13 mouse cellular contexts compared by ENCODE assay signal in the genomic region with DNA sequence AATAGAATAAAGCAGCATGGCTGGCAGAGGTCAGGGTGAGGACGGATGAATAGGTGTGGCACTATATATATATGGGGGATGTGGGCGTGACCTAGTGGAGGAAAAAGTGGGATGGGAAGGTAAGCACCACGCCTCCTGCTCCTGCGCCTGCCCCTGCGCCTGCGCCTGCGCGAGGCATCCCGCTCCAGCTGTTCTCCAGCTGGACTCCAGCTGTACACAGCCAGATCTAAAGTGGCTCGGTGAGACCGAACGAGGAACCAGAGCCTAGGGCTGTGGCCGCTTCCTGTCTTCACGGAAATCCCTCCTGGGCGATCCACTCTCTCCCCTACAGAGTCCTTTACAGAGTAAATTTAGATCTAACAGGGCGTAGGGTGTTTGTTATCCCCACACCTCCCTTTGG.
DNase-seq lines count a peak whose midpoint lies in the region; ATAC-seq and TF ChIP-seq lines count a peak whose summit lies in the region.
"Had no signal": no experiment of that assay in that cellular context is flagged by ENCODE, and none has a peak within 500 bp of the region (broad histone marks: within the 10 kb centered on the region; RNA-seq: fewer than 3 reads in every experiment).

No protein-coding gene starts in this region.

- no peaks in the 10 kb centered on the region for H3K79me2 ChIP-seq in heart, adult 2 months (replicated peaks; ENCODE audit: control insufficient read depth, insufficient read depth, low read length)

- peak; percentile 75; the same call in 1 of the 2 replicates for TF ChIP-seq EP300 in heart, adult 2 months (IDR thresholded peaks at IDR 0.05; ENCODE audit: insufficient read depth, low read depth, low read length)

- intact Hi-C loops in heart, adult 2 months (cut with DNase I) = no loop called here

- no peak for DNase-seq in liver, embryonic 11.5 days (ENCODE audit: low spot score)
- DNase-seq in liver = no peak
- DNase-seq in heart, adult 2 months = peak; percentile 40 to 58
- DNase-seq in gastrocnemius, postnatal 25 days = no peak
- no peak for DNase-seq in left cerebral cortex, adult 18-20 months (ENCODE audit: low spot score in 2 of 2)
- no peak for DNase-seq in spleen, postnatal 10 days (ENCODE audit: low spot score in 2 of 2)
- DNase-seq: kidney, adult 2 months had no signal

- no peaks in the 10 kb centered on the region for H3K9me3 ChIP-seq in liver, embryonic 11.5 days (ENCODE audit: control insufficient read depth, low read length)
- H3K9me3 ChIP-seq in intestine, postnatal 0 days (ENCODE audit: control insufficient read depth) = no peaks in the 10 kb centered on the region
- H3K9me3 ChIP-seq in stomach, embryonic 14.5 days (ENCODE audit: control insufficient read depth, low read depth, low read length) = no peaks in the 10 kb centered on the region
- H3K9me3 ChIP-seq: forebrain, embryonic 15.5 days; liver, embryonic 15.5 days; neural tube, embryonic 12.5 days had no signal

- no peak for TF ChIP-seq CTCF in heart, adult 2 months (IDR thresholded peaks at IDR 0.05)
- no peak for TF ChIP-seq CTCF in intestine, postnatal 0 days (IDR thresholded peaks at IDR 0.05; ENCODE audit: low read depth)

- ATAC-seq in liver, embryonic 11.5 days (replicated peaks; ENCODE audit: low FRiP score) = no peak
- ATAC-seq in intestine, postnatal 0 days = peak; percentile 47
- ATAC-seq in stomach, embryonic 14.5 days (ENCODE audit: insufficient number of reproducible peaks, insufficient read depth, low FRiP score, low read depth) = peak; percentile 78; the same call in 1 of the 2 replicates
- ATAC-seq: forebrain, embryonic 15.5 days; Patski had no signal

- no peaks in the 10 kb centered on the region for H3K4me1 ChIP-seq in liver, embryonic 11.5 days (replicated peaks; ENCODE audit: control insufficient read depth, insufficient read depth, low read length)
- H3K4me1 ChIP-seq in heart, adult 2 months (ENCODE audit: control insufficient read depth, insufficient read depth, low read length) = no peaks in the 10 kb centered on the region; the same call in 1 of the 2 replicates
- no peaks in the 10 kb centered on the region for H3K4me1 ChIP-seq in intestine, postnatal 0 days (replicated peaks; ENCODE audit: control insufficient read depth, insufficient read depth, low read length)
- H3K4me1 ChIP-seq in stomach, embryonic 14.5 days (ENCODE audit: control insufficient read depth, insufficient read depth, low read length) = peaks cover 4% of the 10 kb centered on the region; the same call in 1 of the 2 replicates
- H3K4me1 ChIP-seq: liver, embryonic 15.5 days had no signal

- no peak overlapping the region for H3K4me3 ChIP-seq in liver, embryonic 11.5 days (ENCODE audit: low read depth, low read length)
- no peak overlapping the region for H3K4me3 ChIP-seq in heart, adult 2 months
- no peak overlapping the region for H3K4me3 ChIP-seq in intestine, postnatal 0 days (ENCODE audit: low read depth, low read length)
- 0 out of 2 replicates have a peak overlapping the region, but pooled peaks have one; percentile 10 for H3K4me3 ChIP-seq in stomach, embryonic 14.5 days (ENCODE audit: low read depth, low read length)
- H3K4me3 ChIP-seq: forebrain, embryonic 15.5 days; liver, embryonic 15.5 days; neural tube, embryonic 12.5 days had no signal

- H3K9ac ChIP-seq in liver, embryonic 11.5 days (ENCODE audit: low read depth, low read length) = no peak overlapping the region
- H3K9ac ChIP-seq in heart, adult 2 months (ENCODE audit: low read depth, low read length) = no peak overlapping the region
- H3K9ac ChIP-seq in intestine, postnatal 0 days (ENCODE audit: low read depth, low read length) = no peak overlapping the region
- no peak overlapping the region for H3K9ac ChIP-seq in stomach, embryonic 14.5 days (replicated peaks; ENCODE audit: low read depth, low read length)
- H3K9ac ChIP-seq: forebrain, embryonic 15.5 days; liver, embryonic 15.5 days; neural tube, embryonic 12.5 days had no signal

- peaks cover 40% of the 10 kb centered on the region for H3K27me3 ChIP-seq in liver, embryonic 11.5 days (replicated peaks; ENCODE audit: control insufficient read depth, insufficient read depth, low read length)
- no peaks in the 10 kb centered on the region for H3K27me3 ChIP-seq in heart, adult 2 months (ENCODE audit: control insufficient read depth, insufficient read depth, low read length)
- H3K27me3 ChIP-seq in intestine, postnatal 0 days (replicated peaks; ENCODE audit: control insufficient read depth, insufficient read depth, low read length) = no peaks in the 10 kb centered on the region
- H3K27me3 ChIP-seq in stomach, embryonic 14.5 days (ENCODE audit: control insufficient read depth, insufficient read depth, low read length) = peaks cover 3% of the 10 kb centered on the region
- H3K27me3 ChIP-seq: forebrain, embryonic 15.5 days; Patski had no signal

- no peaks in the 10 kb centered on the region for H3K36me3 ChIP-seq in liver, embryonic 11.5 days (ENCODE audit: control insufficient read depth, insufficient read depth, low read length)
- H3K36me3 ChIP-seq in heart, adult 2 months (ENCODE audit: control insufficient read depth, insufficient read depth, low read length) = no peaks in the 10 kb centered on the region
- H3K36me3 ChIP-seq in intestine, postnatal 0 days (ENCODE audit: control insufficient read depth, insufficient read depth) = no peaks in the 10 kb centered on the region
- no peaks in the 10 kb centered on the region for H3K36me3 ChIP-seq in stomach, embryonic 14.5 days (ENCODE audit: control insufficient read depth, insufficient read depth, low read length)
- H3K36me3 ChIP-seq: forebrain, embryonic 15.5 days; liver, embryonic 15.5 days had no signal

- H3K27ac ChIP-seq in liver, embryonic 11.5 days (ENCODE audit: low read depth, low read length) = no peak overlapping the region
- no peak overlapping the region for H3K27ac ChIP-seq in heart, adult 2 months
- no peak overlapping the region for H3K27ac ChIP-seq in intestine, postnatal 0 days (ENCODE audit: low read depth, low read length)
- no peak overlapping the region for H3K27ac ChIP-seq in stomach, embryonic 14.5 days (ENCODE audit: low read length)
- H3K27ac ChIP-seq: forebrain, embryonic 15.5 days; liver, embryonic 15.5 days; neural tube, embryonic 12.5 days had no signal

- 32% methylated on average over 16 of the region's 16 CpGs for WGBS in liver, embryonic 11.5 days
- WGBS in heart, adult 2 months = 25% methylated on average over 16 of the region's 16 CpGs
- 34% methylated on average over 16 of the region's 16 CpGs for WGBS in intestine, postnatal 0 days
- 34% methylated on average over 16 of the region's 16 CpGs for WGBS in stomach, embryonic 14.5 days

- H3K4me2 ChIP-seq in liver, embryonic 11.5 days = peak overlapping the region; percentile 17; the same call in 1 of the 2 replicates
- peak overlapping the region; percentile 10; the same call in 1 of the 2 replicates for H3K4me2 ChIP-seq in intestine, postnatal 0 days (replicated peaks; ENCODE audit: low read depth)
- peak overlapping the region; percentile 36 for H3K4me2 ChIP-seq in stomach, embryonic 14.5 days (replicated peaks; ENCODE audit: low read depth, low read length)
- H3K4me2 ChIP-seq: forebrain, embryonic 15.5 days; liver, embryonic 15.5 days; neural tube, embryonic 12.5 days had no signal

- 0 out of 2 replicates have a peak, but pooled peaks have one; percentile 29 for TF ChIP-seq POLR2A in heart, adult 2 months (IDR thresholded peaks at IDR 0.05; ENCODE audit: insufficient read depth, low read depth, low read length)

Comparison
In these comparisons a context has a peak if more than half of its experiments do, and no peak if none do; other contexts are left out.
1. DNase-seq: peak in heart, adult 2 months (2 of 2); none in liver, embryonic 11.5 days (single experiment), liver (single experiment), gastrocnemius, postnatal 25 days (single experiment), left cerebral cortex, adult 18-20 months (0 of 2) and spleen, postnatal 10 days (0 of 2).
2. Peak in every context shown above with its lines, with median percentiles within 50 percentile points of each other: H3K4me2 ChIP-seq.